Mouse (Mus musculus): ENCODE data around the gene Plppr1.

Gene Plppr1
- long read RNA-seq, experiment 1: 0 reads
- long read RNA-seq, experiment 2: 0 reads

GRCm38 (mm10) chr4:49059021-49059401, at the start of gene Plppr1:
Plppr1 (plus strand) TSS chr4:49059273.
- intact Hi-C loops (cut with DNase I): no loop called here

- intact Hi-C loops (cut with DNase I): no loop called here
Observed at GRCm38 (mm10) chr4:49016701-49017100, 42.4 kb upstream of the Plppr1 start.

GRCm38 (mm10) chr4:49023221-49023620, 35.9 kb upstream of the Plppr1 start:
- intact Hi-C loops (cut with DNase I): no loop called here

GRCm38 (mm10) chr4:49038311-49038710, 20.8 kb upstream of the Plppr1 start:
- intact Hi-C loops (cut with DNase I): no loop called here

- intact Hi-C loops (cut with DNase I): loop anchor here (10.0 kb wide), 1 partner anchor 135 kb away; no protein-coding TSS in a partner anchor
Observed at GRCm38 (mm10) chr4:49039854-49040253, 19.2 kb upstream of the Plppr1 start.

GRCm38 (mm10) chr4:49041655-49042054, 17.4 kb upstream of the Plppr1 start:
- intact Hi-C loops (cut with DNase I): loop anchor here (10.0 kb wide), 1 partner anchor 137 kb away; no protein-coding TSS in a partner anchor

GRCm38 (mm10) chr4:49050628-49051027, 8.4 kb upstream of the Plppr1 start:
- intact Hi-C loops (cut with DNase I): no loop called here

GRCm38 (mm10) chr4:49057916-49058315, 1.2 kb upstream of the Plppr1 start:
- intact Hi-C loops (cut with DNase I): no loop called here

GRCm38 (mm10) chr4:49058557-49058956, 516 bp upstream of the Plppr1 start:
- intact Hi-C loops (cut with DNase I): no loop called here

- intact Hi-C loops (cut with DNase I): no loop called here
Observed at GRCm38 (mm10) chr4:49059402-49060381, 619 bp downstream of the Plppr1 start.

GRCm38 (mm10) chr4:49069471-49069870, 10.4 kb downstream of the Plppr1 start:
- intact Hi-C loops (cut with DNase I): no loop called here

GRCm38 (mm10) chr4:49072886-49073285, 13.8 kb downstream of the Plppr1 start:
- intact Hi-C loops (cut with DNase I): no loop called here

GRCm38 (mm10) chr4:49075881-49076280, 16.8 kb downstream of the Plppr1 start:
- intact Hi-C loops (cut with DNase I): no loop called here

GRCm38 (mm10) chr4:49079399-49079798, 20.3 kb downstream of the Plppr1 start:
- intact Hi-C loops (cut with DNase I): no loop called here

- intact Hi-C loops (cut with DNase I): no loop called here
Observed at GRCm38 (mm10) chr4:49088205-49088604, 29.1 kb downstream of the Plppr1 start.

- intact Hi-C loops (cut with DNase I): no loop called here
Observed at GRCm38 (mm10) chr4:49090461-49090860, 31.4 kb downstream of the Plppr1 start.

GRCm38 (mm10) chr4:49099448-49099847, 40.4 kb downstream of the Plppr1 start:
- intact Hi-C loops (cut with DNase I): no loop called here

GRCm38 (mm10) chr4:49101934-49102768, 43.1 kb downstream of the Plppr1 start:
- intact Hi-C loops (cut with DNase I): no loop called here

- intact Hi-C loops (cut with DNase I): no loop called here
Observed at GRCm38 (mm10) chr4:49102769-49103193, 43.7 kb downstream of the Plppr1 start.

GRCm38 (mm10) chr4:49104860-49105259, 45.8 kb downstream of the Plppr1 start:
- intact Hi-C loops (cut with DNase I): no loop called here

GRCm38 (mm10) chr4:49107895-49108294, 48.8 kb downstream of the Plppr1 start:
- intact Hi-C loops (cut with DNase I): no loop called here

- intact Hi-C loops (cut with DNase I): no loop called here
Observed at GRCm38 (mm10) chr4:49108371-49108770, 49.3 kb downstream of the Plppr1 start.

All from adrenal gland (tissue).